Mouse (Mus musculus) duodenum, adult 2 months (tissue): ENCODE data around the gene Zc3h15. TPM values are rescaled to one million over a fixed set of nuclear protein-coding genes. Genes with fewer than 3 reads are reported as not detected.

ENCODE experiments used
- polyA plus RNA-seq: library from polyadenylated mRNA; depleted of rRNA; stranded (reverse); fragments of >200 nt; gene quantifications from 2 replicates; pipeline ENCODE4 v1.2.3, GENCODE M21; 2012; ENCODE audit warnings: low replicate concordance; rRNA removed

Zc3h15 gene
- 5.4 and 5.5 TPM in 2 replicates for polyA plus RNA-seq

GRCm38 (mm10) chr2:83644276-83645252 lies at the start of gene Zc3h15:
Gene Zc3h15, plus strand, starts transcription at chr2:83644435.

Other genes with a start within 250 kb of the Zc3h15 start
- gene Itgav, start 80.0 kb downstream of the Zc3h15 start, polyA plus RNA-seq = 32.4 and 35.9 TPM in 2 replicates
- 0.08 and 0.33 TPM in 2 replicates for gene Fam171b, start 168.2 kb downstream of the Zc3h15 start, polyA plus RNA-seq